Mouse (Mus musculus) brain, embryonic 18.5 days (tissue): Measurements from ENCODE around the gene Tet1.

Experiments used
- DNase-seq: peaks from one replicate; pipeline ENCODE4 v3.0.0-alpha.2; 2012; ENCODE audit warnings: low read depth, low spot score

Tet1 gene

DNA sequence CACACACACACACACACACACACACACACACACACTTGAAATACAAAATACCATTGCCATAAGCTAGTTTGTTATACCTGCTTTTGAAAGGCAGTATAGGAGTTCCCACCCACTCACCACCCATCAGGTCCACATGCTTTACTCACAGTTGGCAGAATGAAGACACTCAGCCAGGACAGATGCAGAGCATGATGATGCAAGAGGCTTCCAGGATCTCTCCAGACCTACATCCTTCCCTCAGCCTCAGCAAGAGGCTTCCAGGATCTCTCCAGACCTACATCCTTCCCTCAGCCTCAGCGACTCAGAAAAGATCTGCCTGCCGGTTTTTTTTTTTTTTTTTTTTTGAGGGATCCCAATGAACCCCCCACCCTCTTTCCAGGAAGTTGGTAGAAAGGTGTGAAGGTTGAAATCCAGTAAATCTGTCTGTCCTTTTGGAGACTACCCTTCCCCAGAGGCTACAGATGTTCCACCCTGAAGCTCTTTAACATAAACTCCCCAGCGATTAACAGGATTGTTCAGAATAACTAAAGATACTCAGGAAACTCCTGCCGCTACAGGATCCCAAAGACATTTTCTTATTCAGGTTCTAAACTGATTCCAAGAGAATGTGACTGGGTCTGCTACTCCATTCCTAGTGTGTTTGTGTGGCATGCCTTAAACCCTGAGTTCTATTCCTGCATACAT, 16.1 kb downstream of the Tet1 start:
- no peak for DNase-seq

DNA sequence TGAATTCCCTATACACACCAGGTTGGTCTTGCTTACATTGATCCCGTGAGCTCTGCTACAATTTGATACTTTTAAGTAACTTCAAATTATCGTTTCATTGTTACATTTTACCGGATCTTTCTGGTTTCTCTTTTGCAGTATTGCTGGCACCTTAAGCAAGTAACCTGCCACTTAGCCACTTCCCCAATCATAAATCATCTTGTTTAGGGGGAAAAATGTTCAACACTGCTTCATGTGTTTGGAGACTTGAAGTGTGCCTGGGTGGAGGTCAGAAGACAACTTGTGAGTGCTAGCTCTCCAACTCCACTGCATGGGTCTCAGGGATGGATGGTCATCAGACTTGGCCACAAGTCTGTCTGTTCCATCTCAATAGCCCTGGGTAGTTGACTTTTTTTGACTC, 17.8 kb downstream of the Tet1 start:
- DNase-seq = no peak

DNA sequence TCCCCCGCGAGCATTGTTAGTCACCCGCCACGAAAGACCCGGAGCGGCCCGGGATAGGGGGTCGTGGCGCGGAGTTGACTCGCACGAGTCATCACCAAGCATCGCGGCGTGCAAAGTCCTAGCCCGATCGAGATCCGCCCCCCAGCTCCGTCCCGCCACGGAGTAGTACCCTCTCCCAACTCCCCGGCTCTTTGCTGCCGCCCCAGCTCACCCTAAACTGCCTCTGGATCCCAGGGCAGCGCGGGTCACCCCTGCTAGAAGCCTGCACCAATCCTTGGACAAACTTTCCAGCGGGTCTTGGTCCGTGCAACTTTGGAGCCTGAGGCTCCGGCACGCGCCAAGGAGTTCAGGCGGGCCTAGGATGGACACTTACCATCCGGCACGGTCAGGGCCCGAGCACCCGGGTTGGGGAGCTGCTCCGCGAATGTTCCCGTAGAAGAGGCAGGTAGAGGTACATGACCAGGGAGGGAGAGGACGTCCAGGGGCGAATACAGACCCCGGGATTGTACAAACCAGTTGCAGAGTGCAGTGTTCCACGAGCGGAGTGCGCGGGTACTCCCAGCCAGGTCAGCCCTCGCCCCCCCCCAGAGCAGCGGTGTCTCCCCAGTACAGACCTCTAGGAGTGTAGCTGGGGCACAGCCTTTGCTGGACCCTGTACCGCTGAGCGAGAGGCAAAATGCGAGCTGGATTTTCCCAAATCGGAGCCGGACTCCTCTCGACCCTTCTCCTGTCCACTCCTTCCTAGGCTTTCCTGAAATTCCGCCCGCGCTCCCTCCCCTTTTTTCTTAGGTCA, 21.8 kb downstream of the Tet1 start:
- no peak for DNase-seq

DNA sequence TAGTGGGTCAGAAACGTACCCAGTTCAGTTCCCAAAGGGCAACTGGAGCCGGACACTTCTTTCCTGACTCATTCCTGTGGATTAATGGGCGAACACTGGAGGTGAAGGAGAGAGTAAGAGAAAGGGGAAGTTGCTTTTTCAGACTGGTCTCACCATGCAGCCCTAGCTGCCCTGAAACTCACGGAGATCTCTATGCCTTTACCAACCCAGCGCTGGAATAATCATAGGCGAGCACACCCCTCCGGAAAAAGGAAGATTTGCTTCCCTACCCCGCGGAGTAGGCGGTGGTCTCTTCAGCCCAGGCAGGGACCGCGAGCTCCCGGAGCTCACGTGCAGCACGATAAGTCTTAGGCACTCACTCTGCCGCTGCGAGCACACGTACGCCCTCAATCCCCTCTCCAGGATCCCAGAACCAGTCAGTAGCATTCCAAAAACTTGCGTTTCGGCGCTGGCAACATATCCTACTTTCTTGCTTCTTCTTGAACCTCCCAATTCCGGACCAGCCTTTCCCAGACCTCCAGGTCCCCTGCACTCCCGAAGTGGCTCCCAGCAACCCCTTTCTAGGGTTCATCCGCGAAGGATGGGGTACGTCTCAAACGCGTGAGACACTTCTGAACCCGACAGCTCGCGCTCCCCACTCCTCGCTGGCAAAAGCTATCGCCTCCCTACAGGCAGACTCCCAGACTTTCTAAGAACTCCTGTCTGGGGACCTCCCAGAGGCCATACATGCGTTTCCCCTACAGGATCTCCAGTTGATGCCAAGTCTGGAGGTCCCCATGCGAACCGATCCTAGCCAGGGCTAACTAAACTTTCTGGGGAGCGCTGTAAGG, 22.6 kb downstream of the Tet1 start:
- DNase-seq = no peak

DNA sequence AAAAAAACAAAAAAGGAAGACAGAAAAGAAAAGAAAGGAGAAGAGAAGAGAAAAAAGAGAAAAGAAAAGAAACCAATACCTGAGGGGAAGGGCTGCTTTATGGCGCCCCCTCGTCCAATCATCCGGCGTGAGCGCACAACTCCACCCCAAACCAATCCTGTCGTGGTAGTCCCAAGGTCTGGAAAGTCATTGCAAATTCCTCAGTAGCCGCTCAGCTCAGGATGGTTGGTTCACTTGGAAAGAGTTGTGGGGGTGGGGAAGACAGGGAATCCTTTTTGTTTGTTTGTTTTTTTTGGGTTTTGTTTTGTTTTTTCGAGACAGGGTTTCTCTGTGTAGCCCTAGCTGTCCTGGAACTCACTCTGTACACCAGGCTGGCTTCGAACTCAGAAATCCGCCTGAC, 23.3 kb downstream of the Tet1 start:
- DNase-seq = no peak

DNA sequence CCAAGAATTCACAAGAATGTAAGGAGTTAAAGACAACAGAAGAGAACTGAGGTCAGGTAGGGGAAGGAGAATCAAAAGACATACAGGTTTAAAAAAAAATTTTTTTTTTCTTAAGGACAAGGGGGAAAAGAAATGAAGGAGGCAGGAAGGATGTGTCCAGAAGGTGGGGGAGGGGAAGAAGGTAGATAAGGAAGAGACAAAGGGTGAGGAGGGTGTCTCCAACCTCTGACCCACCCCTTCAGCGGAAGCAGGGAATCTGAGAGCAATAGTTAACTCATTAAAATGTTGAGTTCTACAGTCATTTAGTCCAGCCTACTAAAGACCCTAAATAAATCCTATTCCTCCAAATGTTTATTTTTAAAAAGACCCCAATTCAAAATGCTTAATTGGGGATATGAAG, 24.3 kb downstream of the Tet1 start:
- no peak for DNase-seq

DNA sequence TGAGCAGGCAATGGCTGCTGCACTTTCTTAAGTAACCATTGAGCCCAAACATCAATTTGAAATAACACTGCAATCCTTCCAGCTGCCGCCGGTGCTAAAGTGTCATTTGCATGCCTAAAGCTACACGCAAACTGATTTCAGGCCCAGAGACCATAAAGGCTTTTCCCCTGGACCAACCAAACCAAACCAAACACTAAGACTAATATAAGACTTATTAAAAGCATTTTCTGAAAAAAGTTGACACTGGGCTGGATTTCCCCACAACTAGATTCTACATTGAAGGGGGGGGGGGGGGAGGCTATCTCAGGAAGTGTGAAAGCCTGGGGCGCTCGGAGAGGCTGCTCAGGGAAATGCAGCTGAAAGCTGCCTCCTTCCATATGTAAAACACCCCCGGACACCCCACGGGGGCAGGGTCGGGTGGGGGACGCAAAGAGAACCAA, 24.8 kb downstream of the Tet1 start:
- DNase-seq = no peak

DNA sequence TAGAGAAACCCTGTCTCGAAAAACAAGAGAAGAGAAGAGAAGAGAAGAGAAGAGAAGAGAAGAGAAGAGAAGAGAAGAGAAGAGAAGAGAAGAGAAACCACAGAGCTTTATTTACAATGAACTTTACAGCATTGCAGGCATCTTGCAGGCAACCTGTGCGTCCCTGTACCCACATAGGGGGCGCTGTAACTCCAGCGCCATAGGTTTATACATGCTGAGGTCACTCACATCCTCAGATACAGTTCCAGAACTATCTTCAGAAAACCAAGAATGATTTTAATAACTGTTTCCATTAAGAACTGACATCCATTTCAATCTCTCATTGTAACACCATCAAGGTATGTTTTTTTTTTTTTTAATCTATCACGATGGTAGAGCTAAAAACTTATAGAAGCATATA, 27.6 kb downstream of the Tet1 start:
- no peak for DNase-seq

DNA sequence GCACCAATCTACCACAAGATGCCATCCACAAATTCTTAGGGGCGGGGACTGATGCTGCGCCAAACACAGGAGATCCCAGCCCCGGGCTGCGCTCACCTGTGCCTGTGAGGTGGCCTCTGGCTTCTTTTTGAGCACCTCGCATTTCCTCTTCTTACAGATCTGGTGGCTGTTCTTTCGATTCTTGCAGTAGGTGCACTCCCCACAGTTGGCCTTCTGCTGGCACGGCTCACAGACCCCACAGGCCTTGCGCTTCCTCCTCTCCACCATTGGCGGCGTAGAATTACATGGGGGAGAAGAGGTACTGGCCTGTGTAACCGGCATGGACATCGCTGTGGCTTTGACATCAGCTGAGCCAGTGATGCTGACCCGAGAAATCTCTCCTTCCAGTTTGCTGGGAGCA, 30.7 kb downstream of the Tet1 start:
- DNase-seq = no peak

DNA sequence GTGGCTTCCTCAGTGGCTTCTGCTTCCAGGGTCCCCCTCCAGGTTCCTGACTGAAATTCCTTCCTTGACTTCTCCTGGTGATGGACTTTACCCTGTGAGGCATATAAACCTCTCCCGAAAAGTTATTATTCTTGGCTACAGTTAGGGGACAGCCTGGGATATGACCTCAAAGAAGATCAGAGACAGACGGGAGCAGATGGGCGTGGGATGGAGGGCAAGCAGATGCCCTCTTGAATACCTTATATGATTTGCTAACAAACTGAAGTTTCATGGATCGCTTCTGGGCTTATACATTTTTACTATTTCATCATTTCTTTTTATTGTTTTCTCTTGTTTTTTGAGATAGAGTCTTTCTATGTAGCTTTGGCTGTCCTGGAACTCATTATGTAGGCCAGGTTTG, 33.2 kb downstream of the Tet1 start:
- DNase-seq = no peak

DNA sequence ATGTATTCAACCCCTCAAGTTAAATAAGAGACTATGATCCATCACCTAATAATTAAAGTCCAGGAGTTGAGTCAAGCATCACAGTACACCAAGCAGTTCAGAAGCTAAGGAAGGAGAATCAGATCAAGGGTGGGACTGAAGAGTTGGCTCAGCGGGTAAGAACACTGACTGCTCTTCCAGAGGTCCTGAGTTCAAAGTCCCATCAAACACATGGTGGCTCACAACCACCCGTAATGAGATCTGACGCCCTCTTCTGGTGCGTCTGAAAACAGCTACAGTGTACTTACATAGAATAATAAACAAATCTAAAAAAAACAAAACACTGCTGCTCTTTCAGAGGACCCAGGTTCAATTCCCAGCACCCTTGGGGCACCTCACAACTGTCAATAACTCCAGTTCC, 34.0 kb downstream of the Tet1 start:
- no peak for DNase-seq

DNA sequence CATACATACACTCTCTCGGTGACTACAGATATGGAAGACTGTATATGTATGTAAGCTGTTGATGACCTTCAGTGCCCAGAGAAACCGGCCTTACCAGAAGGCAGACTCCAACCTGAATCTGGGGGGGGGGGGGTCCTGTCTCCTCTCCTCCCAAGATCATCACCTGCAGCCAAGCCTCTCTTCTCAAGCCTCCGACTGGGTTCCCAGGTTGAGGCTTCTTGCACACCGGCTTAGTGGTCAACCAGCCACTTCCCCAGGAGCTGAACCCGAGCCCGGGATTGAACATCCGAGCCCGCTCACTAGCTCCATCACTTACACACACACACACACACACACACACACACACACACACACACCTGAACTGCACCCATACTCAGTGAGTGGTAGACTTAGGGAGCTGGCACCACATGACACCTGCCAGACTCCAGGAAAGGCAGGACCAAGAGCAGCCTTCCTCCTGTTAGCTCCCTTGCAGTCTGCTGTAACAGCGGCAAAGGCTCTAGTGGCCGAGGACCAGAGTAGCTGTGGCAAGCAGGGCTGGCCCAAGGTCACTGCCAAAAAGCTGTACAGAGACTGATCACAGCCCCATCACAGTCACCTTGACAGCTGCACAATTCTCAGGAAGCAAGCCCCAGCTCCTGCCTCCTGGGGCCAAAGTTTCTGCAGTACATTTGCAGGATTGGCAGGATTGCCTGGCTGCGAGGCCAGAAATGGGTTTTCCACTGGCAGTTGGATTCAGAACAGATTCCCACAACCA, 42.6 kb downstream of the Tet1 start:
- DNase-seq = no peak

DNA sequence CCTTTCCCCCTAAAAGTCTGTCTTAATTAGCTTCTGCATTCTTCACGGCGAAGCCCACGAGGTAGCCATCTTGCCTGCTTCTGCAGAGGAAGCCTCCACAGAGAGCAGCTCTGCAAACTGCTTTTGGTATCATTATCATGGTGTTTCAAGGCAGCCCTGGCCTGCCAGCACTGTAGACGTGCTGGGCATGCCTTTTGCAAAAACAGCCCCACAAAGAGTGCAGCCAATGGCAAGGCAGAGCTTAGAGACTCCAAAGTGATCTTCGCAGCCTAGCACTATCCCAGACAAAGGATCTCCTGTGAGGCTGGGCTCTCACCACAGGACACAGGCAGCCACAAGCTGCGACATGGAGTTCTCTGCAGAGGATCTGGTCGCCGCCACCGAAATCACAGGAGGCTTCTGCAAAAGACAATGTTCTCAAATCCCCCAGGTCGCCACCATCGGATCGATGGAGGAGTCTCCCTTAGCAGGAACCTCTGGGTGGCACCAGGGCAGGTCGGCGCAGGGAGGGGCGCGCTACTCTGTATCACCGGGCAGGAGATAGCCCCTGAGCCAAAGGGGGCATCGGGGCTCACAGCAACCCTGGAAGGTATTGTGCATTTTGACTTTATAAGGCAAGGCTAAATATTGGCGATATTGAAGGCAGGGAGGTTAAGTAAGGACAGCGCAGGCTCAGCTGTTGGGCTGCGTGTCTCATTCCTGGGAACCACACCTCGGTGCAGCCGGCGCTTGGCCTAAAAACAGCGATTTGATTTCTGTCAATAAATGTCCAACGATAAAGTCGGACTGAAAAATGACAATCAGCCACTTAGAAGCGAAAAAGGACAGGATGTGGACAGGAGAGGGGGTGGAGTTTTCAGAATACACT, 43.4 kb downstream of the Tet1 start:
- peak; percentile 90 for DNase-seq

DNA sequence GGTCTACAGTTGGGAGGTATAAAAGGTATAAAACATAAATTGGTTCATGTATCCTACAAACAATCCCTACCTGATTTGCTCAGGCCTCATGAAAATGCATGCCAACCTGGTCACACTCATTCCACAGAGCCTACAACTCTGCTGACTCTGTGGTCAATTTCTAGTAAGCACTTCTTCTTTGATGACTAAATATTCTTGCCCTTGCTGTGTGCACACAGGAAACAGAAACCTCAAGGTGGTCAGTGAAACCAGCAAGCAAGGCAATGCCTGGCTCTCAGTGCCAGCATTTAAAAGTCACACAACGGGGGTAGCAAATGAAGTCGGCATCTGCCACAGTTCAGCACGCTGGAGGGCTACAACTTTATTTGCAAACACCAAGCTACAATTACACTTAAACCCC, 45.2 kb downstream of the Tet1 start:
- DNase-seq = no peak

DNA sequence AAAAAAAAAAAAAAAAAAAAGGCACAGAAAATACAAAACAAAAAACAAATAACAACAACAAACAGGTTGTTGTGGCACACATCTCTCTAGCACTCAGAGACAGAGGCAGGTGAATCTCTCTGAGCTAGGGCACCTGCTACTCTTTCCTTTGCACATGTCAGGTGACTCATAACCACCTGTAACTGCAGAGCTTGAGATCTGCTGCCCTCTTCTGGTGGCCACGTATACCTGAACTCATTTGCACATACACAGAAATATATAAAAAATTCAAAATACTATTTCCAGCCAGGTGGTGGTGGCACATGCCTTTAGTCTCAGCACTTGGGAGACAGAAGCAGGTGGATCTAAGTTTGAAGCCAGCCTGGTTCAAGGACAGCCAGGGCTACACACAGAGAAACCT, 46.4 kb downstream of the Tet1 start:
- no peak for DNase-seq

DNA sequence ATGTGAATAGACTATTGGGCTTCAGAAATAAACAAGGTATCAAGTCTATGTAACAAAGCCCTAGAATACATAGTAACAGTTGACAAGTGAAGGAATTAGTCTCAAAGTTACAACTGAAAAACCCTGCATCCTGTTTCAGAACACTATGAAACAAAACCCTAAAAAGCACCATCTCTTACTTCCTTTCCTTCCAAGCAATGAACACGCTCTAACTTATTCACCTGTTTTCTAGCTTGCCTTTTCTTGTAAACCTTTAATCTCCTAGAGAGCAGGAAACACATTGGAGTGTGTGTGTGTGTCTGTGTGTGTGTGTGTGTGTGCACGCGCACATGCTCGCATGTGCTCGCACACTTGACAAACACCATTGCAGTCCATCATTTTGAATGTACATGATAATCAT, 49.8 kb downstream of the Tet1 start:
- DNase-seq = no peak

DNA sequence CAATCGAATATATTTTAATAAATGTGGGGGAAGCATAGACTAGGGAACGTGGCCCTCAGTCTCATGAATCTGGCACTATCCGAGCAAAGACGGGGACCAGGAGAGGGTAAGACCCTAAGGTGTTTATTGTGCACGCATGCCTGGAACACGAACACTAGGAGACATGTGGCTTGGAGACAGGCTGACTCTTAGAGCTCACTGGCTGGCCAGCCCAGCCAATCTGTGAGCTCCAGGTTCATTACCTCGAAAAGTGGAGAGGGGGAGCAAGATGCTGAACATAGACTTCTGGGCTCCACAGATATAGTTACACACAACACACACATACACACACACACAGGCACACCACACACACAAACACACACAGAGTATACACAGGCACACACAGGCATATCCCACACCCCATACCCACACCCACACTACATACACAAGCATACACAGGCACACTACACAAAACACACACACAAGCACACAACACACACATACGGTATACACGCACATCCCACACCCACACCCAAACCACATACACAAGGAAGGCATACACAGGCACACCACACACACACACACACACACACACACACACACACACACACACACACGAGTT, 52.0 kb downstream of the Tet1 start:
- no peak for DNase-seq

DNA sequence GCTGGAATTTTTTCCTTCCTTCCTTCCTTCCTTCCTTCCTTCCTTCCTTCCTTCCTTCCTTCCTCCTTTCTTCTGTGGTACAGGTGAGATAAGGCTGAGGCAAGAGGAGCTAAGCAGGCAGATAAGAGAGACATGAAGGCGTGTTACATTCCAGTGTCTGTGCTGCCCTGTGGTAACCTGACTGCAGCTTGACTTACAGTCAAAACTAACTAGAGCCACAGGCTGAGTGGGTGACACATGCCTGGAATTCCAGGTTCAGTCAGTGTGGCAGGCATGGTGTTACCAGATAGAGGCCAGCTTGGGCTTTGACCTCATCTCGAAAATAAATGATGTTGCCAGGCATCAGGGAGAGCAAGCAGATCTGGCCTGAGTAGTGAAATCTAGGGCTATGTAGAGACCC, 53.8 kb downstream of the Tet1 start:
- no peak for DNase-seq

DNA sequence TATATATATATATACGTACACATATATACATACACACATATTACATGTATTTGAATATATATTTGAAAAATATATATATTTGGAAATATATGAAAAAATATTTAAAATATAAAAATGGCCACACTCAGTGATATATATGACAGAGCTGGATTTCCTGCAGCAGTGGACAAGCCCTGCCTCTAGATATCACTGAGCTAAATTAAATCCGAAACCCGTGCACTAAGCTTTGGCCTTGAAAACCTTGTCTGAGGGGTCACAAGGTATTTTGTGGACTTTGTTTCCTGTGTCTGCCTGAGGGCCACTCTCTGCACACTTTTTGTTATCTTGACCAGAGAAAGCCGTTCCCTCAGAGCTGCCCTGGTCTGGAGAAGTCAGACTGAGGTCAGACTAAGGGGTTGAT, 54.2 kb downstream of the Tet1 start:
- no peak for DNase-seq

DNA sequence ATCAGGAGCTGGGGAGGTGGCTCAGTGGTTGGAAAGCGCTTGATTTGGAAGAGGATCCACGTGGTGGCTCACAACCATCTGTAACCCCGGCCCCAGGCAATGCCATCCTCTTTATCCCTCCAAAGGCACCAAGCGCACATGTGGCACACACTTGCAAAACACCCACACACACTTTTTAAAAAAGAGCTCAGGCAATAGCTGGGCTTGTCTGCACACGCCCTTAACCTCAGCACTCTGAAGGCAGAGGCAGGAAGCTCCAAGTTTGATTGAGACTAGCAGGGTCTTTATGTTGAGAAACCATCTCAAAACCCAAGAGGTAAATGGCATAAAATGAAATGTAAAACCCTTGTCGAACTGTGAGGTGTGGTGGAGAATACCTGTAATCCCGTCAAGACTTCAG, 57.2 kb downstream of the Tet1 start:
- DNase-seq = no peak
